Mouse (Mus musculus) urinary bladder, postnatal 0 days (tissue): Measurements from ENCODE around the gene Fthl17a. TPM values are rescaled to one million over a fixed set of nuclear protein-coding genes. Genes with fewer than 3 reads are reported as not detected.

Experiments used
- polyA plus RNA-seq: library from polyadenylated mRNA; unstranded; fragments of >200 nt; fragmentation: Nextera tagmentation; extraction: Ambion mirVana; gene quantifications from 2 replicates; pipeline ENCODE4 v1.2.1, GENCODE M21; 2015

The Fthl17a gene
- polyA plus RNA-seq = not detected in 2 replicates

GRCm38 (mm10) chrX:85249379-85249778 lies at the start of gene Fthl17a:
Gene Fthl17a (plus strand): TSS chrX:85249679.

